Mouse (Mus musculus) urinary bladder, adult 18-20 months (tissue): ENCODE data around the gene Rhoa.

Source experiments
- DNase-seq, 2 experiments: peaks; one replicate each; pipeline ENCODE4 v3.0.0; 2022; ENCODE audit warnings: low spot score in 2 of 2, mixed read lengths in 2 of 2

Rhoa gene

GRCm38 (mm10) chr9:108339886-108340257 is 33.9 kb downstream of the Rhoa start:
- peak in 1 of 2 experiments; percentile 38 for DNase-seq

DNA sequence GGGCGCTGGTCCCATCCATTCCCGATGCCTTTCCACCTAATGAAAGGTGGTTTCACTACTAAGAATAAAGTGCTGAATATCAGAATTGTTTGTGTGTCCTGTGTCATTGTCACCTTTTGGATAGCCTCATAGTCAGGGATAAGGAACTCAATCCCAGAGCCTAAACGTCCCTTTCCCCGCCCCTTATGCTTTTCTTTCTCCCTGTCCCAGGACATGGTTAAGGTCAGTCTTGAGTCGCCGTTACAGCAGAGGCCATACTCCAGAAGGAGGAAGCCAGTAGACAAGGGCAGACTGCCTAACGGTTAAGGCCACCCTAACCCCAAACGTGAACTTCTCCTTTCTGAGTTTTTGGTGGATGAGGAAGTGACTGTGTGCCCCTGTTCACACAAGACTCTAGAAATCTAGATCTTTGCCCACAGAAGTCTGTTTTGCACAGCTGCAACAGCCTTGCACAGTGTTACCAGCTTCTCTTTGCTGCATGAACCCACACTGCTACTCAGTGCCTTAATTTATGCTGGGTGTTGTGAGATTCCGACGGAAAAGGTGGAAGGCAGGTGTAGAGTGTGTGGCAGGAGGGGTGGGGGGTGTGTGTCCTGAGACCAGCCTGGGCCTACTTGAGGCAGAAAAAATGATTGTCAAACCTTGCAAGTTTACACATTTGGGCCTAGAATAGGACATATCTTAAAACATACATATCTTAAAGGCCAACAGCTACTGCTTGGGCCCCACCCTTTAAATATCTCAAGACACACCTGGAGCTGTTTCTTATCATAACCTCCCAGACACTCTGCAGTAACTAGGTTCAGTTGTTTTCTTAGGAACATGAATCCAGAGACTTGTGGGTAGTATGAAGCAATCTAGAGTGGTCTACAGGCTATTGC is 34.6 kb downstream of the Rhoa start:
- no peak for DNase-seq

- DNase-seq, result no peak
These were observed 35.2 kb downstream of the Rhoa start for GRCm38 (mm10) chr9:108341139-108341475.

- no peak for DNase-seq
These were observed 35.9 kb downstream of the Rhoa start for GRCm38 (mm10) chr9:108341801-108342200.

GRCm38 (mm10) chr9:108342301-108342831 is 36.4 kb downstream of the Rhoa start:
- no peak for DNase-seq

DNA sequence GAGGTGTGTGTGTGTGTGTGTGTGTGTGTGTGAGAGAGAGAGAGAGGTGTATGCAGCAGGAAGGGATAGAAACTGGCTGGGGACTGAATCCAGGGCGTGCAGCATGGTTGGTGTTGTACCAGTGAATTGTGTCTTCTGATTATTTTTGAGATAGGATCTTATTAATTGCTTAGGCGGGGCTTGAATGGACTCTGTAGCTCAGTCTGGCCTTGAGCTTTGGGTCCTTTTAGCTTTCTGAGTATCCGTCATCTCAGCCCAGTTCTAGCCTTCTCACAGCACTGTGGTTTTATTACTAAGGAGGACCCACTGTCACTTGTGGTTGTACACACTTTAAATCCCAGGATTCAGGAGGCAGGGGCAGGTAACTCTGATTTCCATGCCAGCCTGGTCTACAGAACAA is 37.4 kb downstream of the Rhoa start:
- no peak for DNase-seq

GRCm38 (mm10) chr9:108343835-108344234 is 37.9 kb downstream of the Rhoa start:
- DNase-seq, result no peak

- no peak for DNase-seq
These were observed 38.5 kb downstream of the Rhoa start for GRCm38 (mm10) chr9:108344471-108344870.

DNA sequence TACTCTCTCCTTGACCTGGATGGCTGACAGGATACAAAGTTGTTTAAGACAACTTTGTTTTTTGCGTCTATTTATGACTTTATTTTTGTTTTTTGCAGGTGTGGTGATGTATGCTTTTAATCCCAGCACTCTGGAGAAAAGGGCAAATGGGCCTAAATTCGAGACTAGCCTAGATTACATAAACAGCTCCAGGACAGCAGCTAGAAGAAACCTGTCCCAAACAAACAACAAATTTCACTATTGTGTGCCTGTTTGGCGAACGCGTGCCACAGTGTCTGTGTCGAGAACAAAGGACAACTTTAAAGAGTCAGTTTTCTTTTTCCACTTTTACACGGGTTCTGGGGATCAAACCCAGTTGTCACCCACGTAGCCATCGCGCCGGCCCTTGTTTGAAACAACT is 41.1 kb downstream of the Rhoa start:
- DNase-seq, result peak in 1 of 2 experiments; percentile 30

DNA sequence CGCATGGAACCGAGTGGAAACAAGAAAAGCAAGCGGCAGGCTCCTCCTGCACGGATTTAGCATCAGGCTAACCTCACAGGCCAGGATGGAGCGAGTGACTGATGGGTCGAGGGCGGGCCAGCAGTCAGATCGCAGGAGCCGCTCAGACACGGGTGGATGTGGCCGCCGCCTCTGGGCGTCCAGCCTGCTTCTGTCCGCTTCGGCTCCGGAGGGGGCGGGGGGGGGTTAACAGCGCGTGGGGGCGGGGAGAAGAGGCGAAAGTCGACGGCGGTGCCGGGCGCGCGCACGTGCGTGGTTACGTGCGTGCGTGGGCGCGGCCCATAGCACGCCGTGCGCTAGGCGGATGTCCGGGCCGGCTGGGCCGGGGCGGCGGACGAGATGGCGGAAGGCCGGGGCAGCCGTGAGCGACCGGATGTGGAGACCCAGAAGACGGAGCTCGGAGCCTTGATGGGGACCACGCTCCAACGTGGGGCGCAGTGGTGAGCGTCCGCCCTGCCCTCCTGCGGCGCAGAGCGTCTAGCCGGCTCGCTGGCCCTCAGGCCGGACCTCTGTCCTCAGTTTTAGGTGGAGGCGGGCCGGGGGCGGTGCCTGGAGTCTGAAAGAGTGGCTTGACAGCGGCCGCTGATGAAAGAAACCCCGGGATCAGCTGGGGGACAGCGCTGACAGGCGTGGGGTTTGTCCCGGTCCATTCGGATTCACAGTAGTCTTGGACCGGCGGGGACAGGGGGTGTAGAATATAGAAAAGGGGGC is 41.8 kb downstream of the Rhoa start, which contains the start of gene Usp4:
Usp4 (plus strand) TSS at position 314 of the 750 bp plus-strand sequence.
- DNase-seq, result peak; percentile 83 to 86

- no peak for DNase-seq
These were observed 42.4 kb downstream of the Rhoa start for GRCm38 (mm10) chr9:108348290-108348680.

GRCm38 (mm10) chr9:108349727-108350126 is 43.8 kb downstream of the Rhoa start:
- DNase-seq, result no peak

- DNase-seq, result no peak
These were observed 72.3 kb downstream of the Rhoa start for GRCm38 (mm10) chr9:108378234-108378633.

DNA sequence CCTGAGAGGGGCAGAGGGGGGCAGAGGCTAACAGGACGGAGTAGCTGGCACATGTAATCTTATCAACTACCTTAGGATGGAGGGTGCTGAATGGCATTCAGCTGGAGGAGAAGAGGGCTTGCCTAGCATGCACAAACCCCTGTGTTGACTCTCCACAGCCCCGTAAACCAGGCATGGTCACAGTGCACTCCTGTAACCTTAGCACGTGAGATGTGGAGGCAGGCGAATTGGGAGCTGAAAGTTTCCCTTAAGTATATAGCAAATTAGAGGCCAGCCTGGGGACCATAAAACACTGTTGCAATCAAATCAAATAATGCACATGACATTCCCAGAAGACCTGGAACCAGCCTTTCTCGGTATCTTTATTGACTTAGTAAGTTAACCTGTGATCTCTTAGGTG is 72.8 kb downstream of the Rhoa start:
- no peak for DNase-seq

DNA sequence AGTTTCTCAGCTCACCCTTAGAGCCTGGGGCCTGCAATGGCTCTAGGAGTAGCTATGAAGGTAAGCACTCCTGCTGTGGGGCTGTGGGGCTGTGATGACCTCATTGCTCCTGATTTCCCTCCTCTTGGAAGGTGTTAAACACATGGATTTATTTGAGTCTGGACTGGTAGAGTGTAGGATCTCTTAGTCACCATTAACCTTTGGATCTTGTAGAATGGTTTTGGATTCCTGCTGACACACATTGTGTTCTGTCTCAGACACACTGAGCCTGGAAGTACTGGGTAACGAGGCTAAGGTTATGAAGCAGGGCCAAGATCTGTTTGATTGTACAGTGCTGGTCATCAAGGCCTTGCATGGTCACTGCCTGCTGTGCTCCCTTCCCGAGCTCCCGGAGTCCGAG is 73.4 kb downstream of the Rhoa start:
- no peak for DNase-seq

- DNase-seq, result no peak
These were observed 75.5 kb downstream of the Rhoa start for GRCm38 (mm10) chr9:108381382-108381781.

- no peak for DNase-seq
These were observed 79.1 kb downstream of the Rhoa start for GRCm38 (mm10) chr9:108385006-108385405.

DNA sequence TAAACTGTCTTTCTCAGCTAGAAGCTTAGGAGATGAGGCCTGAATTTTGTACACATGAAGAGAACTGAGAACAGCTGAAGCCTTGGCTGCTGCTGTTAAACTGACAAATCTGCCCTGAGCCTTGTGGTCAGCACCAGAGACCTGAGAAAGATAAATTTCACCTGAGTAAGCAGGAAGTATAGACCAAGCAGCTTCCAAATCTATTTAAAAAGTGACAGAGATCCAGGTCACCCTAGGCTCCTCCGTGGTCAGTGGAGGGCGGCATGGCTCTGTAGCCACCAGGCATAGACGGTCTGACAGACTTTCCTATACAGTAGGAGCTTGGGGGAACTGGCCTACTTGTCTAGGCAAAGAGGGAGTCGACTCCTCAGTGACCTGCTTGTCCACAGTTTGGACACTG is 80.9 kb downstream of the Rhoa start:
- no peak for DNase-seq
